Mouse (Mus musculus) stomach, embryonic 16.5 days (tissue): Measurements from ENCODE around the gene 1700013G24Rik. TPM values are rescaled to one million over a fixed set of nuclear protein-coding genes. Genes with fewer than 3 reads are reported as not detected.

Experiments
- ATAC-seq: fragments of 200-750 bp; cut with Nextera tagmentation; 2 replicates; pipeline ENCODE4 v1.8.0; 2017; ENCODE audit warnings: moderate number of reproducible peaks, moderate TSS enrichment; ENCODE audit not compliant: insufficient read depth, low FRiP score
- H3K27ac ChIP-seq: fragments of 300-500 bp; sonication (generic); 2 replicates; pipeline ENCODE4 v1.5.1; 2014; ENCODE audit warnings: low read length
- H3K27me3 ChIP-seq: fragments of 300-500 bp; sonication (generic); 2 replicates; pipeline ENCODE4 v1.6.1; 2014; ENCODE audit warnings: low read length, control low read depth, mixed read lengths; ENCODE audit not compliant: control insufficient read depth, insufficient read depth
- H3K36me3 ChIP-seq: fragments of 300-500 bp; sonication (generic); 2 replicates; pipeline ENCODE4 v1.6.1; 2014; ENCODE audit warnings: low read length; ENCODE audit not compliant: control insufficient read depth, insufficient read depth
- H3K4me1 ChIP-seq: fragments of 300-500 bp; sonication (generic); 2 replicates; pipeline ENCODE4 v1.6.1; 2014; ENCODE audit warnings: low read length, control low read depth, mixed read lengths; ENCODE audit not compliant: control insufficient read depth, insufficient read depth
- H3K4me2 ChIP-seq: fragments of 300-500 bp; sonication (generic); 2 replicates; pipeline ENCODE4 v1.6.1; 2014; ENCODE audit warnings: low read depth, low read length, mixed read lengths
- H3K4me3 ChIP-seq: fragments of 300-500 bp; sonication (generic); replicated peaks from 2 replicates; pipeline ENCODE4 v1.5.1; 2014; ENCODE audit warnings: mild to moderate bottlenecking, low read length
- H3K9ac ChIP-seq: fragments of 300-500 bp; sonication (generic); 2 replicates; pipeline ENCODE4 v1.6.1; 2014; ENCODE audit warnings: low read length
- H3K9me3 ChIP-seq: fragments of 300-500 bp; sonication (generic); replicated peaks from 2 replicates; pipeline ENCODE4 v1.6.1; 2016; ENCODE audit warnings: low read length, control low read depth; ENCODE audit not compliant: control insufficient read depth
- WGBS: fragments of 180-500 bp; shearing (Covaris S2); extraction: QIAGEN DNeasy Blood & Tissue Kit; methylation state at CpG from one replicate; pipeline ENCODE4 v1.1.7; 2014; 5-methylcytosine and 5-hydroxymethylcytosine counted together
- polyA plus RNA-seq: library from polyadenylated mRNA; unstranded; fragments of >200 nt; fragmentation: Nextera tagmentation; extraction: Ambion mirVana; gene quantifications from 2 replicates; pipeline ENCODE4 v1.2.1, GENCODE M21; 2015

1700013G24Rik gene
- polyA plus RNA-seq, 1 experiment from 2014 or later: not detected

- H3K4me2 ChIP-seq: no peak overlapping the region
- no peak overlapping the region for H3K9ac ChIP-seq
- no peak for ATAC-seq
- 83% methylated on average over 7 of the region's 7 CpGs for WGBS
- H3K9me3 ChIP-seq: no peaks in the 10 kb centered on the region
- no peaks in the 10 kb centered on the region for H3K27me3 ChIP-seq
- peaks cover 15% of the 10 kb centered on the region for H3K4me1 ChIP-seq
- H3K36me3 ChIP-seq: no peaks in the 10 kb centered on the region
- no peak overlapping the region for H3K27ac ChIP-seq
- H3K4me3 ChIP-seq: no peak overlapping the region
These were observed 49.7 kb downstream of the 1700013G24Rik start for GRCm38 (mm10) chr4:137502801-137503200.

GRCm38 (mm10) chr4:137503509-137503971 is 50.5 kb downstream of the 1700013G24Rik start:
- no peak overlapping the region for H3K27ac ChIP-seq
- WGBS: 57% methylated on average over 6 of the region's 6 CpGs
- peak; percentile 38; the same call in 1 of the 2 replicates for ATAC-seq
- H3K27me3 ChIP-seq: no peaks in the 10 kb centered on the region
- H3K9me3 ChIP-seq: no peaks in the 10 kb centered on the region
- no peak overlapping the region for H3K9ac ChIP-seq
- H3K36me3 ChIP-seq: no peaks in the 10 kb centered on the region
- H3K4me2 ChIP-seq: no peak overlapping the region
- H3K4me3 ChIP-seq: no peak overlapping the region
- H3K4me1 ChIP-seq: peaks cover 7% of the 10 kb centered on the region

Other genes with a start within 250 kb of the 1700013G24Rik start
- 8.7 and 13.7 TPM in 2 replicates for gene Wnt4, start 175.8 kb upstream of the 1700013G24Rik start, polyA plus RNA-seq
- gene Cdc42, start 95.6 kb upstream of the 1700013G24Rik start, polyA plus RNA-seq: 710 and 730 TPM in 2 replicates
- 0.54 and 0.83 TPM in 2 replicates for gene Cela3a, start 43.5 kb upstream of the 1700013G24Rik start, polyA plus RNA-seq
- gene Cela3b, start 22.7 kb upstream of the 1700013G24Rik start, polyA plus RNA-seq: 406 and 529 TPM in 2 replicates
- gene Hspg2, start 15.5 kb downstream of the 1700013G24Rik start, polyA plus RNA-seq: 29.5 and 31.7 TPM in 2 replicates
- not detected in 2 replicates for gene Ldlrad2, start 121.3 kb downstream of the 1700013G24Rik start, polyA plus RNA-seq
- gene Usp48, start 140.5 kb downstream of the 1700013G24Rik start, polyA plus RNA-seq: 55.8 and 58.3 TPM in 2 replicates
- gene Rap1gap, start 211.4 kb downstream of the 1700013G24Rik start, polyA plus RNA-seq: 58.1 and 64.6 TPM in 2 replicates